Mouse (Mus musculus): ENCODE results near the gene Smad5. TPM values are rescaled to one million over a fixed set of nuclear protein-coding genes. Genes with fewer than 3 reads are reported as not detected.
A peak's percentile ranks its signal among the peaks of the same experiment; 100 is the strongest.

Gene Smad5
- polyA plus RNA-seq, 1 experiment from 2014 or later = 26.5 TPM

- Histone ChIP-seq H3K4me1 (replicated peaks) (peaks cover 37% of the 10 kb centered on the region), H3K36me3 (no peaks in the 10 kb centered on the region), H3K9ac (replicated peaks) (0 out of 2 replicates have a peak overlapping the region, but pooled peaks have one; percentile 14), H3K27me3 (no peaks in the 10 kb centered on the region), H3K4me3 (replicated peaks) (no peak overlapping the region), H3K27ac (peak overlapping the region; percentile 77), H3K4me2 (replicated peaks) (no peak overlapping the region), H3K9me3 (0 out of 2 replicates have a peak, but pooled peaks cover 2% of the 10 kb centered on the region)
- WGBS = 93% methylated on average over 3 of the region's 3 CpGs
- ATAC-seq = 0 out of 2 replicates have a peak, but pooled peaks have one; percentile 22
Measured at GRCm38 (mm10) chr13:56781697-56782096, 78.9 kb downstream of the Smad5 start.

DNA sequence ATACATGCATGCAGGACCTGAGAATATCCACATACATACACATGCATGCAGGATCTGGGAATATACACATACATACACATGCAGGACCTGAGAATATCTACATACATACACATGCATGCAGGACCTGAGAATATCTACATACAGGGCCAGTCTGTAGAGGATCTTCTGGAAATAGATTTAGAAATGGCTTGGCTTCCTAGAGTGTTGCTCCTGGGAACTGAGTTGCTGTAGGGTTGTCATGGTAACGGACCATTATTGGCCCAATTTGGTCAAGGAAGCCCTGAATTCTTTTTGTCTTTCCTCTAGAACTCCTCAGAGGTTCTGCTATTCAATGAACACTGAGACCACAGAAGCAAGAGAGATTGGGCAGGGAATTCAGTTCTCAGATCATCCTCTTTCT, 79.8 kb downstream of the Smad5 start:
- H3K27ac ChIP-seq = 0 out of 2 replicates have a peak overlapping the region, but pooled peaks have one; percentile 77
- 93% methylated on average over 1 of the region's 1 CpGs for WGBS
- no peaks in the 10 kb centered on the region for H3K27me3 ChIP-seq
- 0 out of 2 replicates have a peak, but pooled peaks cover 2% of the 10 kb centered on the region for H3K9me3 ChIP-seq
- no peak overlapping the region for H3K9ac ChIP-seq (replicated peaks)
- peaks cover 37% of the 10 kb centered on the region for H3K4me1 ChIP-seq (replicated peaks)
- H3K36me3 ChIP-seq = no peaks in the 10 kb centered on the region
- no peak for ATAC-seq
- no peak overlapping the region for H3K4me2 ChIP-seq (replicated peaks)
- H3K4me3 ChIP-seq (replicated peaks) = no peak overlapping the region

GRCm38 (mm10) chr13:56790683-56791082, 87.9 kb downstream of the Smad5 start:
- no peak for ATAC-seq
- Histone ChIP-seq H3K27me3 (no peaks in the 10 kb centered on the region), H3K4me2 (replicated peaks) (no peak overlapping the region), H3K9me3 (no peaks in the 10 kb centered on the region), H3K36me3 (no peaks in the 10 kb centered on the region), H3K9ac (replicated peaks) (no peak overlapping the region), H3K4me1 (replicated peaks) (peaks cover 26% of the 10 kb centered on the region), H3K4me3 (replicated peaks) (no peak overlapping the region), H3K27ac (no peak overlapping the region)
- WGBS = 92% methylated on average over 3 of the region's 3 CpGs

Other genes with a start within 250 kb of the Smad5 start
- gene Il9, start 220.8 kb upstream of the Smad5 start, polyA plus RNA-seq (2015; fragmentation: Nextera tagmentation; extraction: Ambion mirVana) = not detected in 2 replicates
- 2.5 and 2.6 TPM in 2 replicates for gene Fbxl21, start 180.5 kb upstream of the Smad5 start, polyA plus RNA-seq (2015; fragmentation: Nextera tagmentation; extraction: Ambion mirVana)
- not detected in 2 replicates for gene Lect2, start 154.5 kb upstream of the Smad5 start, polyA plus RNA-seq (2015; fragmentation: Nextera tagmentation; extraction: Ambion mirVana)
- 4.0 and 4.8 TPM in 2 replicates for gene Tgfbi, start 93.5 kb upstream of the Smad5 start, polyA plus RNA-seq (2015; fragmentation: Nextera tagmentation; extraction: Ambion mirVana)
- 0.74 and 1.2 TPM in 2 replicates for gene Gm45623, start 50.8 kb downstream of the Smad5 start, polyA plus RNA-seq (2015; fragmentation: Nextera tagmentation; extraction: Ambion mirVana)
- 2.2 and 2.7 TPM in 2 replicates for gene Trpc7, start 193.0 kb downstream of the Smad5 start, polyA plus RNA-seq (2015; fragmentation: Nextera tagmentation; extraction: Ambion mirVana)

All from midbrain, embryonic 13.5 days (tissue).